Mouse (Mus musculus) splenic B cell, adult 2 months (primary cell): ENCODE measurements at regions not wholly inside any gene's neighbourhood (a gene's known extent, or its start where the extent isn't known, plus 50 kb on each side); places are given as distances from the start of the nearest gene placed in this dataset.

Source experiments
- DNase-seq: peaks from one replicate; pipeline ENCODE4 v3.0.0-alpha.2; 2011; ENCODE audit warnings: low read depth, low spot score
- H3K27me3 ChIP-seq: 2 replicates; pipeline ENCODE4 v1.6.1; 2012; ENCODE audit warnings: mild to moderate bottlenecking, low read length, moderate library complexity, mixed read lengths; ENCODE audit not compliant: control insufficient read depth, poor library complexity, insufficient read depth, severe bottlenecking
- H3K36me3 ChIP-seq: 2 replicates; pipeline ENCODE4 v1.6.1; 2012; ENCODE audit warnings: mild to moderate bottlenecking, low read length, moderate library complexity, mixed read lengths; ENCODE audit not compliant: control insufficient read depth, poor library complexity, insufficient read depth, severe bottlenecking

GRCm38 (mm10) chr2:133294136-133294535, 257.8 kb upstream of the Bmp2 start:
- H3K36me3 ChIP-seq = no peaks in the 10 kb centered on the region
- no peak for DNase-seq
- H3K27me3 ChIP-seq = no peaks in the 10 kb centered on the region

- no peak for DNase-seq
- no peaks in the 10 kb centered on the region; the same call in 1 of the 2 replicates for H3K27me3 ChIP-seq
- H3K36me3 ChIP-seq = no peaks in the 10 kb centered on the region
Measured at GRCm38 (mm10) chr2:133305936-133306335, 246.0 kb upstream of the Bmp2 start.

- Histone ChIP-seq H3K27me3 (no peaks in the 10 kb centered on the region; the same call in 1 of the 2 replicates), H3K36me3 (no peaks in the 10 kb centered on the region)
- DNase-seq = no peak
Measured at GRCm38 (mm10) chr2:133311001-133311400, 241.0 kb upstream of the Bmp2 start.

- DNase-seq = no peak
- H3K27me3 ChIP-seq = no peaks in the 10 kb centered on the region
- H3K36me3 ChIP-seq = no peaks in the 10 kb centered on the region
Measured at GRCm38 (mm10) chr2:133326290-133327050, 225.5 kb upstream of the Bmp2 start.

GRCm38 (mm10) chr2:133327653-133328052, 224.3 kb upstream of the Bmp2 start:
- DNase-seq = no peak
- Histone ChIP-seq H3K36me3 (no peaks in the 10 kb centered on the region), H3K27me3 (no peaks in the 10 kb centered on the region)

GRCm38 (mm10) chr2:133336177-133336901, 215.6 kb upstream of the Bmp2 start:
- DNase-seq = no peak
- Histone ChIP-seq H3K36me3 (no peaks in the 10 kb centered on the region), H3K27me3 (no peaks in the 10 kb centered on the region)

- no peak for DNase-seq
- Histone ChIP-seq H3K27me3 (no peaks in the 10 kb centered on the region), H3K36me3 (no peaks in the 10 kb centered on the region)
Measured at GRCm38 (mm10) chr2:133338150-133338549, 213.8 kb upstream of the Bmp2 start.

- Histone ChIP-seq H3K36me3 (no peaks in the 10 kb centered on the region), H3K27me3 (no peaks in the 10 kb centered on the region)
- no peak for DNase-seq
Measured at GRCm38 (mm10) chr2:133341352-133341751, 210.6 kb upstream of the Bmp2 start.

GRCm38 (mm10) chr2:133345964-133346788, 205.8 kb upstream of the Bmp2 start:
- DNase-seq = no peak
- Histone ChIP-seq H3K27me3 (no peaks in the 10 kb centered on the region), H3K36me3 (no peaks in the 10 kb centered on the region)

- no peaks in the 10 kb centered on the region for H3K27me3 ChIP-seq
- no peaks in the 10 kb centered on the region for H3K36me3 ChIP-seq
- DNase-seq = no peak
Measured at GRCm38 (mm10) chr2:133346789-133347424, 205.1 kb upstream of the Bmp2 start.

- no peak for DNase-seq
- Histone ChIP-seq H3K27me3 (no peaks in the 10 kb centered on the region), H3K36me3 (no peaks in the 10 kb centered on the region)
Measured at GRCm38 (mm10) chr2:133351306-133351705, 200.7 kb upstream of the Bmp2 start.

- DNase-seq = no peak
- Histone ChIP-seq H3K36me3 (no peaks in the 10 kb centered on the region), H3K27me3 (no peaks in the 10 kb centered on the region)
Measured at GRCm38 (mm10) chr2:133352800-133353199, 199.2 kb upstream of the Bmp2 start.

GRCm38 (mm10) chr2:133362693-133363443, 189.1 kb upstream of the Bmp2 start:
- DNase-seq = no peak
- no peaks in the 10 kb centered on the region for H3K27me3 ChIP-seq
- no peaks in the 10 kb centered on the region for H3K36me3 ChIP-seq
